21 mouse cellular contexts compared by ENCODE assay signal in the genomic region with DNA sequence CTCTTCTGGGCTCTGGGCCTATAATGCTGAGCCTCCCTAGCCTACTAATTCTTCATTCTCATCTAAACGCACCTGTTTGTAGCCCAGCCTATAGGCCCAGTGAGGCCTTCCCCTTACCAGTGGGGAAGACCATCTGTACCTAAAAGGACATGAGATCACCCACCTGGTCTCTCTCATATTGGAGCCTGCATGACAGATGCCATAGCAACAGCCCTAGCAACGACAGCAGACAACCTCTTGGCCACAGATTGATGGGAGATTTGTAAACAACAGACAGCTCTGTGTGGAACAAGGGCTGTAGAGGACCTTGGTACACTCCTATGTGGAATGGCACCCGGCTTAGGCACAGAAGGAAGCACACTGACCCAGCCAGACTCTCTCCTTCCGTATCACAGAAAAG.
DNase-seq lines count a peak whose midpoint lies in the region; ATAC-seq and TF ChIP-seq lines count a peak whose summit lies in the region.
"Had no signal": no experiment of that assay in that cellular context is flagged by ENCODE, and none has a peak within 500 bp of the region (broad histone marks: within the 10 kb centered on the region; RNA-seq: fewer than 3 reads in every experiment).

No protein-coding gene starts in this region.

- H3K27me3 ChIP-seq in hindbrain, embryonic 16.5 days (replicated peaks; ENCODE audit: control insufficient read depth, insufficient read depth, low read length), result no peaks in the 10 kb centered on the region
- H3K27me3 ChIP-seq: liver, embryonic 13.5 days; lung, embryonic 15.5 days; stomach, embryonic 15.5 days had no signal

- H3K36me3 ChIP-seq in hindbrain, embryonic 16.5 days (ENCODE audit: control insufficient read depth, insufficient read depth, low read length), result no peaks in the 10 kb centered on the region
- H3K36me3 ChIP-seq: limb, embryonic 12.5 days; liver, embryonic 13.5 days; lung, embryonic 15.5 days; stomach, embryonic 15.5 days had no signal

- TF ChIP-seq CTCF in layer of hippocampus, adult 2 months (conservative IDR thresholded peaks at IDR 0.05), result no peak

- H3K9ac ChIP-seq in hindbrain, embryonic 16.5 days (ENCODE audit: low read depth, low read length), result no peak overlapping the region
- H3K9ac ChIP-seq: limb, embryonic 12.5 days; liver, embryonic 13.5 days; lung, embryonic 15.5 days; stomach, embryonic 15.5 days had no signal

- peaks cover 12% of the 10 kb centered on the region for H3K4me1 ChIP-seq in hindbrain, embryonic 16.5 days (ENCODE audit: control insufficient read depth, insufficient read depth, low read depth, low read length)
- H3K4me1 ChIP-seq: limb, embryonic 12.5 days; liver, embryonic 13.5 days; lung, embryonic 15.5 days; stomach, embryonic 15.5 days had no signal

- no peaks in the 10 kb centered on the region for H3K9me3 ChIP-seq in hindbrain, embryonic 16.5 days (ENCODE audit: control insufficient read depth, low read length)
- H3K9me3 ChIP-seq: limb, embryonic 12.5 days; lung, embryonic 15.5 days; stomach, embryonic 15.5 days had no signal

- ATAC-seq in hindbrain, embryonic 16.5 days, result peak; percentile 70
- ATAC-seq: intestine, postnatal 0 days had no signal

- WGBS in hindbrain, embryonic 16.5 days, result 49% methylated on average over 4 of the region's 4 CpGs

- no peak overlapping the region for H3K4me3 ChIP-seq in layer of hippocampus, adult 2 months
- no peak overlapping the region for H3K4me3 ChIP-seq in hindbrain, embryonic 16.5 days (ENCODE audit: low read length)
- H3K4me3 ChIP-seq: left cerebral cortex, adult 2 months; limb, embryonic 12.5 days; liver, embryonic 13.5 days; lung, embryonic 15.5 days; stomach, embryonic 15.5 days had no signal

- DNase-seq in cerebellum, adult 9-11 months, result peak; percentile 63
- DNase-seq in cerebellum, postnatal 36 days, result no peak
- DNase-seq in layer of hippocampus, adult 2 months (ENCODE audit: low spot score in 2 of 2), result no peak
- DNase-seq in layer of hippocampus, postnatal 10 days (ENCODE audit: low spot score in 2 of 2), result no peak
- DNase-seq in brain, adult 2 months (ENCODE audit: low read depth, low spot score), result peak; percentile 85
- no peak for DNase-seq in lung, postnatal 10 days
- no peak for DNase-seq in lung, postnatal 14 days
- DNase-seq: adrenal gland, postnatal 10 days; B cell, adult 2 months; embryo, embryonic 11 days; heart, adult 11 months; heart, postnatal 4 days; kidney, postnatal 10 days; liver, embryonic 13.5 days; spleen, adult 18-20 months had no signal

- H3K4me2 ChIP-seq in hindbrain, embryonic 16.5 days (ENCODE audit: low read length), result no peak overlapping the region
- H3K4me2 ChIP-seq: limb, embryonic 12.5 days; liver, embryonic 13.5 days; lung, embryonic 15.5 days; stomach, embryonic 15.5 days had no signal

- peak overlapping the region; percentile 61; the same call in 1 of the 2 replicates for H3K27ac ChIP-seq in layer of hippocampus, adult 2 months
- H3K27ac ChIP-seq in hindbrain, embryonic 16.5 days (ENCODE audit: low read depth, low read length), result no peak overlapping the region
- H3K27ac ChIP-seq: left cerebral cortex, adult 2 months; limb, embryonic 12.5 days; liver, embryonic 13.5 days; lung, embryonic 15.5 days; stomach, embryonic 15.5 days had no signal

Comparison
In these comparisons a context has a peak if more than half of its experiments do, and no peak if none do; other contexts are left out.
1. DNase-seq: peak in cerebellum, adult 9-11 months (single experiment) and brain, adult 2 months (single experiment); none in cerebellum, postnatal 36 days (0 of 2), layer of hippocampus, adult 2 months (0 of 2), layer of hippocampus, postnatal 10 days (0 of 2), lung, postnatal 10 days (single experiment) and lung, postnatal 14 days (single experiment).